31 mouse cellular contexts compared by ENCODE assay signal in genomic region chr8:77982031-77982430, GRCm38 (mm10).
"Had no signal": no experiment of that assay in that cellular context is flagged by ENCODE, and none has a peak within 500 bp of the region (broad histone marks: within the 10 kb centered on the region; RNA-seq: fewer than 3 reads in every experiment).

No protein-coding gene starts in this region.

- H3K4me3 ChIP-seq: heart, embryonic 10.5 days; heart, embryonic 12.5 days; heart, embryonic 13.5 days; heart, embryonic 15.5 days; hindbrain, embryonic 10.5 days; hindbrain, embryonic 12.5 days; hindbrain, embryonic 13.5 days; hindbrain, embryonic 15.5 days; intestine, embryonic 15.5 days; kidney, embryonic 15.5 days; layer of hippocampus, adult 2 months; left cerebral cortex, adult 2 months had no signal

- H3K4me2 ChIP-seq: heart, embryonic 11.5 days; heart, embryonic 12.5 days; heart, embryonic 13.5 days; heart, embryonic 15.5 days; hindbrain, embryonic 12.5 days; hindbrain, embryonic 13.5 days; hindbrain, embryonic 14.5 days; hindbrain, embryonic 15.5 days; intestine, embryonic 15.5 days; kidney, embryonic 15.5 days had no signal

- H3K9ac ChIP-seq: heart, embryonic 12.5 days; heart, embryonic 13.5 days; heart, embryonic 15.5 days; hindbrain, embryonic 12.5 days; hindbrain, embryonic 13.5 days; hindbrain, embryonic 14.5 days; hindbrain, embryonic 15.5 days; intestine, embryonic 15.5 days; kidney, embryonic 15.5 days had no signal

- H3K9me3 ChIP-seq: heart, embryonic 10.5 days; heart, embryonic 12.5 days; heart, embryonic 13.5 days; heart, embryonic 15.5 days; hindbrain, embryonic 10.5 days; hindbrain, embryonic 12.5 days; hindbrain, embryonic 13.5 days; hindbrain, embryonic 15.5 days; intestine, embryonic 15.5 days; kidney, embryonic 15.5 days had no signal

- H3K27ac ChIP-seq: heart, embryonic 10.5 days; heart, embryonic 13.5 days; heart, embryonic 15.5 days; hindbrain, embryonic 10.5 days; hindbrain, embryonic 12.5 days; hindbrain, embryonic 13.5 days; hindbrain, embryonic 14.5 days; hindbrain, embryonic 15.5 days; hindbrain, postnatal 0 days; intestine, embryonic 15.5 days; kidney, embryonic 15.5 days; kidney, postnatal 0 days; layer of hippocampus, adult 2 months; left cerebral cortex, adult 2 months had no signal

- H3K36me3 ChIP-seq: heart, embryonic 10.5 days; heart, embryonic 12.5 days; heart, embryonic 13.5 days; heart, embryonic 15.5 days; hindbrain, embryonic 10.5 days; hindbrain, embryonic 12.5 days; hindbrain, embryonic 13.5 days; hindbrain, embryonic 15.5 days; intestine, embryonic 15.5 days; kidney, embryonic 15.5 days had no signal

- H3K4me1 ChIP-seq: heart, embryonic 10.5 days; heart, embryonic 15.5 days; hindbrain, embryonic 10.5 days; hindbrain, embryonic 12.5 days; hindbrain, embryonic 13.5 days; hindbrain, embryonic 15.5 days; intestine, embryonic 15.5 days; kidney, embryonic 15.5 days had no signal

- H3K27me3 ChIP-seq: heart, embryonic 12.5 days; heart, embryonic 13.5 days; heart, embryonic 15.5 days; hindbrain, embryonic 12.5 days; hindbrain, embryonic 13.5 days; hindbrain, embryonic 15.5 days; intestine, embryonic 15.5 days; kidney, embryonic 15.5 days had no signal

- DNase-seq: heart, postnatal 10 days; heart, postnatal 36 days; heart, postnatal 4 days; kidney, adult 11 months; kidney, adult 18-20 months; kidney, adult 2 months; kidney, adult 8-10 months; kidney, adult 9 months; kidney, postnatal 10 days; kidney, postnatal 14 days; kidney, postnatal 25 days; kidney, postnatal 36 days; kidney, postnatal 4 days; layer of hippocampus, adult 9-11 months; layer of hippocampus, postnatal 36 days had no signal
